Mouse (Mus musculus) forebrain, embryonic 11.5 days (tissue): ENCODE measurements around the gene Ddc. TPM values are rescaled to one million over a fixed set of nuclear protein-coding genes. Genes with fewer than 3 reads are reported as not detected.

ENCODE experiments used
- ATAC-seq: fragments of 200-750 bp; cut with Nextera tagmentation; replicated peaks from 2 replicates; pipeline ENCODE4 v1.8.0; 2017; ENCODE audit warnings: moderate TSS enrichment; ENCODE audit not compliant: low FRiP score
- DNase-seq: peaks from one replicate; pipeline ENCODE4 v3.0.0-alpha.2; 2017; ENCODE audit warnings: low spot score
- H3K27ac ChIP-seq: fragments of 300-500 bp; sonication (generic); 2 replicates; pipeline ENCODE4 v1.5.1; 2014; ENCODE audit warnings: low read depth, low read length
- H3K27me3 ChIP-seq: fragments of 300-500 bp; sonication (generic); 2 replicates; pipeline ENCODE4 v1.6.1; 2014; ENCODE audit warnings: mild to moderate bottlenecking, low read length, mixed read lengths; ENCODE audit not compliant: control insufficient read depth, insufficient read depth
- H3K36me3 ChIP-seq: fragments of 300-500 bp; sonication (generic); 2 replicates; pipeline ENCODE4 v1.6.1; 2014; ENCODE audit warnings: mild to moderate bottlenecking, low read length, moderate library complexity, mixed read lengths; ENCODE audit not compliant: control insufficient read depth, insufficient read depth
- H3K4me1 ChIP-seq: fragments of 300-500 bp; sonication (generic); replicated peaks from 2 replicates; pipeline ENCODE4 v1.6.1; 2014; ENCODE audit warnings: low read length, mixed read lengths; ENCODE audit not compliant: control insufficient read depth, insufficient read depth
- H3K4me2 ChIP-seq: fragments of 300-500 bp; sonication (generic); 2 replicates; pipeline ENCODE4 v1.6.1; 2014; ENCODE audit warnings: low read depth, mild to moderate bottlenecking, low read length, moderate library complexity, mixed read lengths; ENCODE audit not compliant: severe bottlenecking
- H3K4me3 ChIP-seq: fragments of 300-500 bp; sonication (generic); 2 replicates; pipeline ENCODE4 v1.5.1; 2014; ENCODE audit warnings: low read depth, low read length
- H3K9ac ChIP-seq: fragments of 300-500 bp; sonication (generic); 2 replicates; pipeline ENCODE4 v1.6.1; 2014; ENCODE audit warnings: low read length
- H3K9me3 ChIP-seq: fragments of 300-500 bp; sonication (generic); 2 replicates; pipeline ENCODE4 v1.6.1; 2016; ENCODE audit warnings: low read length, mixed read lengths; ENCODE audit not compliant: control insufficient read depth
- WGBS: fragments of 180-500 bp; shearing (Covaris S2); extraction: QIAGEN DNeasy Blood & Tissue Kit; methylation state at CpG from one replicate; pipeline ENCODE4 v1.1.7; 2014; 5-methylcytosine and 5-hydroxymethylcytosine counted together
- polyA plus RNA-seq: library from polyadenylated mRNA; unstranded; fragments of >200 nt; fragmentation: Nextera tagmentation; extraction: Ambion mirVana; gene quantifications from 2 replicates; pipeline ENCODE4 v1.2.1, GENCODE M21; 2014

The Ddc gene
- polyA plus RNA-seq, 1 experiment from 2014 or later = 6.8 TPM

DNA sequence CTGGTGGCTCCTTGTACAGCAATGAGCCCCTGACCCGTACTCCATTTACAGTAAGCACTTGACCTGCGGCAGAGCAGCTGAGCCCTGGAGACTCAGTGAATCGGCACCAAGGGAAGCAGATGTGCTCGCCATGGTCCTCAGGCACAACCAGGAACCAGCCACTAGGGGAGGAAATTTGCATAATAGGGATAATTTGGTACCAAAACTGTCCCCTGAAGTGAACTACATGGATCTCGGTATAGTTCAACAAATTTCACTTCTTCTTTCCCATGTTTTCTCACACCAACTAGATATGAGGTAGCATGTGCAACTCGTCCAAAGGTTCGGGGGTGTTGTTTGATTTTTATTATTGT is 121.1 kb downstream of the Ddc start:
- no peak overlapping the region for H3K4me2 ChIP-seq
- no peak for ATAC-seq
- no peaks in the 10 kb centered on the region for H3K36me3 ChIP-seq
- H3K27me3 ChIP-seq = no peaks in the 10 kb centered on the region
- no peak for DNase-seq
- H3K9ac ChIP-seq = no peak overlapping the region
- H3K4me3 ChIP-seq = no peak overlapping the region
- WGBS = 85% methylated on average over 7 of the region's 7 CpGs
- H3K27ac ChIP-seq = no peak overlapping the region
- no peaks in the 10 kb centered on the region for H3K4me1 ChIP-seq
- H3K9me3 ChIP-seq = no peaks in the 10 kb centered on the region

DNA sequence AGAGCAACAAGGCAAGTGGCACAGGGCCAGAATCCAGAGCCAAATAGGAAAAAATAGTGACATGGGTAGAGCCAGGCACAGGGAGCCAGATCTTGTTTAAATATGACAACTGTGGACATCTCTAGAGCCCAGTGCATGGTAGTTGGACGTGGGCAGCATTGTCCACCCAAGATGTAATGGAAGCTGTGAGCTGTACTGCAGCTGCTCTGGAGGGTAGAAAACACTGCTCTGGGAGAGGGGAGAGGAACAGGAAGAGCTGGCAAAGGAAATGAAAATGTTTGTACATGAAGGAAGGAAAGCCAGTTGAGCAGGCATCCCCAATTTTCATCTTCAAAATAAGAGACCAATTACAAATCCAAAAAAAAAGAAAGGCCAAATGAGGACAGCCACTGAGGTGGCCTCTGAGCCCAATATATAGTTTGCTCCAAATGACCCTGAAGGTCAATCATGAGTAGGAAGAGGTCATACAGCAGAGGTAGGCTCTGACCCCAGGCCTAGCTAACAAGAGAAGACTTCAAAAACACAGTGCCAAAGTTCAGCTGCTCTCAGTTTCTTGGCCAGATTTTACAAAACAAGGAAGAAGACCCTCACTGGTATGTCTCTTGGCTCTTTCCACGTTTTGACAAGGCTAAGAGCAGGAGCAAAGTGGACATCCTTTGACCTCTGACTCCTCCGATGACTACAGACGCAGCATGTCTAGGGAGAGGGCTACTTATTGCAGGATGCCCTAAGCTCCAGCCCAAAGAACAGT is 121.7 kb downstream of the Ddc start:
- H3K4me1 ChIP-seq = no peaks in the 10 kb centered on the region
- 69% methylated on average over 4 of the region's 4 CpGs for WGBS
- no peak overlapping the region for H3K4me2 ChIP-seq
- no peak overlapping the region for H3K27ac ChIP-seq
- H3K9ac ChIP-seq = no peak overlapping the region
- H3K36me3 ChIP-seq = no peaks in the 10 kb centered on the region
- H3K9me3 ChIP-seq = no peaks in the 10 kb centered on the region
- DNase-seq (no peak), ATAC-seq (no peak)
- no peaks in the 10 kb centered on the region for H3K27me3 ChIP-seq
- H3K4me3 ChIP-seq = no peak overlapping the region

DNA sequence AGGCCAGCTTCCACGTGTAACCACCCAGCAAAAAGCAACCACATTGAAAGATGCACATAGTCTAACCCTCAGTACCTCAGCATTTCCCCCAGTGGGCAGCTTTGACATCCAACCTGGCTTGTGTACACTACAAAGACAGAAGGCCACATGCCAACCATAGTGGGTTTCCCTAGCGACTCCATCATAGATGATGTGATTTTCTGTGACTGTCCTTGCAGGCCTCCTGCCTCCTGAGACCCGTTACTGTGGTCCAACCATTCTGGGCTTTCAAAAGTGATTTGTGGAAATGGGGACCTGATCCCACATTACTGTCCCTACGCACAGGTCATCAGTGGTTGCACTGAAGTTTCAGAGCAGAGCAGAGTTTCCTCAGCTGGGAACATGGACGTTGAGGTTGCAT is 123.1 kb downstream of the Ddc start:
- Histone ChIP-seq H3K9ac (no peak overlapping the region), H3K4me2 (no peak overlapping the region), H3K9me3 (no peaks in the 10 kb centered on the region), H3K36me3 (no peaks in the 10 kb centered on the region), H3K4me3 (no peak overlapping the region), H3K4me1 (no peaks in the 10 kb centered on the region), H3K27ac (no peak overlapping the region), H3K27me3 (no peaks in the 10 kb centered on the region)
- 89% methylated on average over 5 of the region's 5 CpGs for WGBS
- DNase-seq (no peak), ATAC-seq (no peak)

DNA sequence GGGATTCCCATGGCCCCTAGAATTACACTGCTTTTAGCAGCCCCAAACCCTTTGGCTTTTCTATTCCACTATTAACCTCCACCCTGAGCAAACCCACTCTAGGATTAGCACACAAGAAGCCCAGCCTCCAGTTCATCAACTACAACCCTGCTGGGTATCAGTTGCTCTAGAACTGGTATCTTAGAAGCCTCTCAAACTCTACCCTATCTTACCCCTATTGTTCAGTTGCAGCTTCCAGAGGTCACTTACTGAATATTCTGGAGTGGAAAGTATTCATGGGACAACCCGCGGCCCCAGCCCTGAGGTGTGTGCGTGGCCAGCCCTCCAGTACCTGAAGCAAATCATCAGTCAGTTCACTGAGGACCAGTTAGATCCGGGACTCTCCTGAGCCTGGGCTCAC is 123.6 kb downstream of the Ddc start:
- Histone ChIP-seq H3K9ac (no peak overlapping the region), H3K27me3 (no peaks in the 10 kb centered on the region), H3K36me3 (no peaks in the 10 kb centered on the region), H3K4me2 (no peak overlapping the region), H3K4me1 (no peaks in the 10 kb centered on the region), H3K27ac (no peak overlapping the region), H3K4me3 (no peak overlapping the region), H3K9me3 (no peaks in the 10 kb centered on the region)
- DNase-seq (no peak), ATAC-seq (no peak)
- WGBS = 88% methylated on average over 4 of the region's 4 CpGs

DNA sequence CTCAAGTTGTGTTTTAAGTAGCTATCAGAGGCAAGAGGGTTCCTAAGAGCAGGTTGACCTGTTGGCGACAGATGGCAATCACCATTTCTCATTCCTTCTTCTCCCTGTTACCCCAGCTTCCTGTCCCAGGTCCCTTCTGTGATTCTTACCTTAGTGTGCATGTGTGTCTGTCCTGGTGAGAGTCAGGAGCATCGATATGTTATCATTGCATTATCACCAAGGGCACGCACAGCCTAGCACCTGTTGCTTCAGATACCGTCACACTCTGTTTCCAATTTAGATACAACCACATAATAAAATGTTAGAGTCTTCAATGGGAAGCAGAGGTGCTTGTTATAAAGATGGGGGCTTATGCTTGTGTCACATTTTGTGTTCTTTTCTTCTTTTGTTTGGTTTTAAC is 125.7 kb downstream of the Ddc start:
- no peaks in the 10 kb centered on the region for H3K27me3 ChIP-seq
- ATAC-seq (no peak), DNase-seq (no peak)
- no peak overlapping the region for H3K4me3 ChIP-seq
- no peaks in the 10 kb centered on the region for H3K36me3 ChIP-seq
- H3K9ac ChIP-seq = no peak overlapping the region
- H3K4me1 ChIP-seq = no peaks in the 10 kb centered on the region
- no peaks in the 10 kb centered on the region for H3K9me3 ChIP-seq
- H3K4me2 ChIP-seq = no peak overlapping the region
- no peak overlapping the region for H3K27ac ChIP-seq
- WGBS = 92% methylated on average over 4 of the region's 4 CpGs

DNA sequence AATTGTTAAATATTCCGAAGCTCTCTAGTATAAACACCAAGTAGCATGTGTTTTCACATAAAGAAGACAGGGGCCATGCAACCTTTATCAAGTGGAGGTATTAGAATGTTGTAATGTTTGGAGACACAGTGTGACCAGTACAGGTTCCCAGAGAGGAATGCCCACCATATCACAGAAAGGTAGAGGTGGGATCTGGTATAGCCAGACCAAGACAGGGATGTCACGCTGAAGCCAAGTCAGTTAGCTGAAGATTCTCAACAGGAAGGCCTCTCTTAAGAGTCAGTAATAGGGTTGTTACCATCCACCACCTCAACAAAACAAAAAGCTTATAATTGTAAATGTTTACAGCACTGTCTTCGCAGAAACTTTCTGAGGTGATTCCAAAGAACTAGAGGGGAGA is 127.3 kb downstream of the Ddc start:
- DNase-seq (no peak), ATAC-seq (no peak)
- Histone ChIP-seq H3K27me3 (no peaks in the 10 kb centered on the region), H3K4me1 (no peaks in the 10 kb centered on the region), H3K36me3 (no peaks in the 10 kb centered on the region), H3K4me3 (no peak overlapping the region), H3K27ac (no peak overlapping the region), H3K9me3 (no peaks in the 10 kb centered on the region), H3K9ac (no peak overlapping the region), H3K4me2 (no peak overlapping the region)
- WGBS = 93% methylated on average over 3 of the region's 3 CpGs

DNA sequence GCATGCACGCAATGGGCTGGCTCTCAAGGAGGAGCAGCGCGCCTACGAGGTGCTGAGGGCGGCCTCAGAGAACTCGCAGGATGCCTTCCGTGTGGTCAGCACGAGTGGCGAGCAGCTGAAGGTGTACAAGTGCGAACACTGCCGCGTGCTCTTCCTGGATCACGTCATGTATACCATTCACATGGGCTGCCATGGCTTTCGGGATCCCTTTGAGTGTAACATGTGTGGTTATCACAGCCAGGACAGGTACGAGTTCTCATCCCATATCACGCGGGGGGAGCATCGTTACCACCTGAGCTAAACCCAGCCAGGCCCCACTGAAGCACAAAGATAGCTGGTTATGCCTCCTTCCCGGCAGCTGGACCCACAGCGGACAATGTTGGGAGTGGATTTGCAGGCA is 128.7 kb downstream of the Ddc start:
- H3K27ac ChIP-seq = no peak overlapping the region
- H3K9ac ChIP-seq = no peak overlapping the region
- no peaks in the 10 kb centered on the region for H3K9me3 ChIP-seq
- no peaks in the 10 kb centered on the region for H3K36me3 ChIP-seq
- no peak for DNase-seq
- ATAC-seq = 0 out of 2 replicates have a peak, but pooled peaks have one; percentile 5
- H3K4me2 ChIP-seq = no peak overlapping the region
- H3K27me3 ChIP-seq = no peaks in the 10 kb centered on the region
- H3K4me3 ChIP-seq = no peak overlapping the region
- no peaks in the 10 kb centered on the region for H3K4me1 ChIP-seq
- WGBS = 92% methylated on average over 20 of the region's 20 CpGs

DNA sequence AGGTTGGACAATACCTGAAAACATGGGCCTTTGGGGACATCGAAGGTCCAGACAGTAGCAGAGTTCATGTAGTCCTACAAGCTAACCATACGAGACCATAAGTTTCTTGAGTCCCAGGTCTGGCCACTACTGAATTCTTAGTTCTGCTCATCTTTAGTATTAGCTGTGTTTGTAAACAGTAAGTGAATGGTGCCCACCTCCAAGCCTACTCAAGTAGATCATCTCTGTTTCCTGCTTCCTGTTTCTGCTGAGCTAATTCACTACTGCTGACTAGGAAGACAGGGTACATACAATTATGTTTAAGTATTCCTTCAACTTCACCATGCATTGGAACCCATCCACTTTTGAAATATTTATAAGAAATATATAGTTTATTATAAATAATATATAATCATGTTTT is 129.9 kb downstream of the Ddc start:
- no peak overlapping the region for H3K4me2 ChIP-seq
- no peaks in the 10 kb centered on the region for H3K27me3 ChIP-seq
- no peaks in the 10 kb centered on the region for H3K36me3 ChIP-seq
- H3K9ac ChIP-seq = no peak overlapping the region
- ATAC-seq (no peak), DNase-seq (no peak)
- no peaks in the 10 kb centered on the region for H3K9me3 ChIP-seq
- no peaks in the 10 kb centered on the region for H3K4me1 ChIP-seq
- no peak overlapping the region for H3K27ac ChIP-seq
- H3K4me3 ChIP-seq = no peak overlapping the region
- WGBS = 94% methylated on average over 2 of the region's 2 CpGs

DNA sequence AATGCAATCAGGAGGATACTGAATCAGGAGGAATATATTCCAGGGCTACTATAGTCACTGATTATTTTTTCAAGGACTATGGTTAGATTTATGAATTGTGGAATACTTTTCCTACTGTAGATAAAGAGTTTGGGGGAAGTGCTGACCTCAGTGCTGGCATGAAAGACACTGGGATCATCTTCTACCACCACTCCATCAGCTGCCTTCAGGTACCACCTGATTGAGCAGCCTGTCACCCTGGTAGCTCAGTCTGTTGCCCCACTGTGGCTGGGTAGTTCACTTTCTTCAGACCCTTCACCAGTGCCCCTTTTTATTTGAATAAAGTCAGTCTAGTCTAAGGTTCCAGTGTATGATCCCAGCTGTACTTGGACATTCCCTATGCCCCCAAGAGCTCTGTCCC is 131.2 kb downstream of the Ddc start:
- Histone ChIP-seq H3K4me1 (no peaks in the 10 kb centered on the region), H3K27me3 (no peaks in the 10 kb centered on the region), H3K36me3 (no peaks in the 10 kb centered on the region), H3K9ac (no peak overlapping the region), H3K4me3 (no peak overlapping the region), H3K9me3 (no peaks in the 10 kb centered on the region), H3K27ac (no peak overlapping the region), H3K4me2 (no peak overlapping the region)
- ATAC-seq (no peak), DNase-seq (no peak)
